Mouse (Mus musculus) forebrain, embryonic 13.5 days (tissue): ENCODE results near the gene Rnf216. TPM values are rescaled to one million over a fixed set of nuclear protein-coding genes. Genes with fewer than 3 reads are reported as not detected.
A peak's percentile ranks its signal among the peaks of the same experiment; 100 is the strongest.

Experiments
- ATAC-seq: fragments of 200-750 bp; cut with Nextera tagmentation; 2 replicates; pipeline ENCODE4 v1.8.0; 2017
- H3K27ac ChIP-seq: fragments of 300-500 bp; sonication (generic); 2 replicates; pipeline ENCODE4 v1.5.1; 2015; ENCODE audit warnings: inconsistent platforms, mild to moderate bottlenecking, moderate library complexity
- H3K27me3 ChIP-seq: fragments of 300-500 bp; sonication (generic); 2 replicates; pipeline ENCODE4 v1.6.1; 2015; ENCODE audit warnings: mild to moderate bottlenecking, inconsistent platforms
- H3K36me3 ChIP-seq: fragments of 300-500 bp; sonication (generic); 2 replicates; pipeline ENCODE4 v1.6.1; 2015; ENCODE audit warnings: mild to moderate bottlenecking, inconsistent platforms; ENCODE audit not compliant: poor library complexity, severe bottlenecking
- H3K4me1 ChIP-seq: fragments of 300-500 bp; sonication (generic); 2 replicates; pipeline ENCODE4 v1.6.1; 2015; ENCODE audit warnings: inconsistent platforms
- H3K4me2 ChIP-seq: fragments of 300-500 bp; sonication (generic); 2 replicates; pipeline ENCODE4 v1.6.1; 2015; ENCODE audit warnings: inconsistent platforms, mild to moderate bottlenecking, moderate library complexity
- H3K4me3 ChIP-seq: fragments of 300-500 bp; sonication (generic); 2 replicates; pipeline ENCODE4 v1.5.1; 2015; ENCODE audit warnings: mild to moderate bottlenecking, inconsistent platforms
- H3K9ac ChIP-seq: fragments of 300-500 bp; sonication (generic); 2 replicates; pipeline ENCODE4 v1.6.1; 2015; ENCODE audit warnings: mild to moderate bottlenecking, inconsistent platforms
- H3K9me3 ChIP-seq: fragments of 300-500 bp; sonication (generic); replicated peaks from 2 replicates; pipeline ENCODE4 v1.6.1; 2016; ENCODE audit warnings: inconsistent platforms
- WGBS: fragments of 180-500 bp; shearing (Covaris S2); methylation state at CpG from one replicate; pipeline ENCODE4 v1.1.7; 2015; 5-methylcytosine and 5-hydroxymethylcytosine counted together
- polyA plus RNA-seq: library from polyadenylated mRNA; unstranded; fragments of >200 nt; fragmentation: Nextera tagmentation; extraction: Ambion mirVana; gene quantifications from 2 replicates; pipeline ENCODE4 v1.2.1, GENCODE M21; 2015

Rnf216 gene
- polyA plus RNA-seq, 1 experiment from 2014 or later: 36.7 TPM

DNA sequence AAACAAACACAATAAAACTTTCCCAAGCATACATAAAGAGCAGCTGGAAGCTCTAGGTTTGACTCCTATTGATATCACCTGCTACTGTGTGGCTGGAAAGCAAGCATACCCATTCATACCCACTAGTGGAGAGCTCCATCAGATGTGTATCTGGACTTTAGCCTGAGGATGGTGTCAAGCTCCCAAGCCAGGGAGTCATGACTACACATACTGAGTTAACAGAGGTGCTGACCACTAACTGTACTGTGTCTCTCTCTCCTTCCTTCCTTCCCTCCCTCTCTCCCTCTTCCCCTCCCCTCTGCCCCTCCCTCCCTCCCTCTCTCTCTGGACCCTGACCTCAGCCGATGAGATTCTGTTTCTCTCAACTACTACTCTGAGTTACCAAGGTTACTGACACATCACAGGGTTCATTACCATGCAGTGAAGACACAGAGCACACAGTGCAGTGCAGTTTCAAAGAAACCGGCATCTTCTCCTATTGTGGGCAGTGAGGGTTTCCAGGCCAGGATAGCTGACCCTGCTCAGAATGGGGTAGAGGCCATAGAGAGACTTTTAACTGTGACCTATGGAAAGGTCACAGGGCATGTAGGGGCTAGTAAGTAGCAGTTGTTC is 51.9 kb downstream of the Rnf216 start:
- no peak for ATAC-seq
- Histone ChIP-seq H3K4me2 (no peak overlapping the region), H3K9ac (no peak overlapping the region), H3K4me1 (peaks cover 12% of the 10 kb centered on the region), H3K36me3 (peaks cover 63% of the 10 kb centered on the region), H3K27me3 (no peaks in the 10 kb centered on the region), H3K9me3 (no peaks in the 10 kb centered on the region), H3K4me3 (no peak overlapping the region), H3K27ac (peak overlapping the region; percentile 11)
- 29% methylated on average over 2 of the region's 2 CpGs for WGBS

GRCm38 (mm10) chr5:143059958-143060357 is 52.8 kb downstream of the Rnf216 start:
- 96% methylated on average over 1 of the region's 1 CpGs for WGBS
- H3K27me3 ChIP-seq: no peaks in the 10 kb centered on the region
- H3K4me1 ChIP-seq: peaks cover 12% of the 10 kb centered on the region
- H3K4me2 ChIP-seq: no peak overlapping the region
- H3K9me3 ChIP-seq: no peaks in the 10 kb centered on the region
- no peak overlapping the region for H3K4me3 ChIP-seq
- no peak overlapping the region for H3K27ac ChIP-seq
- ATAC-seq: no peak
- H3K36me3 ChIP-seq: peaks cover 56% of the 10 kb centered on the region
- no peak overlapping the region for H3K9ac ChIP-seq

DNA sequence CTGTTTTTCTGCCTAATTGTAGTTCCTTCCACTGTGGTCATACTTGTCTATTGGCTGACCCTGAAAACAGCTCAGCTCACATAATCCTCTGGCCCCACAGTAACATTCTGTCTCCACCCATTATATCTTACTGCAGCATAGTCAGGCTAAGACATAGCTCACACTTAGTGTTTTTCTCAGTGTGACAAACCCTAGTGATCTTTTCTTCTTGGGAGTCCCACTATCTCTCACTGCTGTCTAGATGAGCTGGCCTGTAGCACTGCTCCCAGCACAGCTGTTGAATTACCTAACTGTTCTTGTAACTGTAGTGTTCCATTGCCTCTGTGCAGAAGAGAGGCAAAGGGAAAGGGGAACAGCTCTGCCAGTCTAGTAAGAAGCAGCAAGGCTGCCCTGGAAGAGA is 53.6 kb downstream of the Rnf216 start:
- no peak overlapping the region for H3K4me2 ChIP-seq
- no peak for ATAC-seq
- H3K9me3 ChIP-seq: no peaks in the 10 kb centered on the region
- peaks cover 49% of the 10 kb centered on the region for H3K36me3 ChIP-seq
- H3K9ac ChIP-seq: no peak overlapping the region
- no peak overlapping the region for H3K4me3 ChIP-seq
- H3K4me1 ChIP-seq: peaks cover 12% of the 10 kb centered on the region
- H3K27ac ChIP-seq: no peak overlapping the region
- no peaks in the 10 kb centered on the region for H3K27me3 ChIP-seq

- peaks cover 16% of the 10 kb centered on the region for H3K4me1 ChIP-seq
- no peak overlapping the region for H3K4me2 ChIP-seq
- no peaks in the 10 kb centered on the region for H3K27me3 ChIP-seq
- peak overlapping the region; percentile 53; the same call in 1 of the 2 replicates for H3K27ac ChIP-seq
- no peaks in the 10 kb centered on the region for H3K9me3 ChIP-seq
- H3K36me3 ChIP-seq: peaks cover 44% of the 10 kb centered on the region
- no peak overlapping the region for H3K9ac ChIP-seq
- H3K4me3 ChIP-seq: no peak overlapping the region
- ATAC-seq: no peak
Observed at GRCm38 (mm10) chr5:143058675-143059074, 54.1 kb downstream of the Rnf216 start.

DNA sequence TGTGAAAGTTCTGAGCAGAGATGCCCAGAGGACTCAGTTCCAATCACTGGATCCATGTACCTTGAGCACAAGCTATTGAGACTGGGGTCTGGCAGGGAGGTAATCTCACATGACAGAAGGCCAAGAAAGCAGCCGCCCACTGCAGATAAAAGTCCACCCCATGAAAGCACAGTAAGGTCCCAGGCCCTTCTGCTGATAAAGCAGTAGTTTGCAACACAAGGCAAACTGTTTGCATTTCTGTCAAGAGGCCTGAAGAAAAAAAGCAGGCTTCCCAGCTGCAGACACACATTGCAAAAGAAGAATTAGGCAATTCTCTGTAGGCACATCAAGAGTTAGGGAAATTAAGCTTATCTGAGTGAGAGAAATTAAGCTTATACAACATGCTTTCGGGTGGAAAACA is 54.6 kb downstream of the Rnf216 start:
- Histone ChIP-seq H3K27me3 (no peaks in the 10 kb centered on the region), H3K4me2 (no peak overlapping the region), H3K36me3 (peaks cover 39% of the 10 kb centered on the region), H3K27ac (no peak overlapping the region; the same call in 1 of the 2 replicates), H3K4me1 (peaks cover 21% of the 10 kb centered on the region), H3K9me3 (no peaks in the 10 kb centered on the region), H3K9ac (no peak overlapping the region), H3K4me3 (no peak overlapping the region)
- no peak for ATAC-seq
- 71% methylated on average over 2 of the region's 2 CpGs for WGBS

DNA sequence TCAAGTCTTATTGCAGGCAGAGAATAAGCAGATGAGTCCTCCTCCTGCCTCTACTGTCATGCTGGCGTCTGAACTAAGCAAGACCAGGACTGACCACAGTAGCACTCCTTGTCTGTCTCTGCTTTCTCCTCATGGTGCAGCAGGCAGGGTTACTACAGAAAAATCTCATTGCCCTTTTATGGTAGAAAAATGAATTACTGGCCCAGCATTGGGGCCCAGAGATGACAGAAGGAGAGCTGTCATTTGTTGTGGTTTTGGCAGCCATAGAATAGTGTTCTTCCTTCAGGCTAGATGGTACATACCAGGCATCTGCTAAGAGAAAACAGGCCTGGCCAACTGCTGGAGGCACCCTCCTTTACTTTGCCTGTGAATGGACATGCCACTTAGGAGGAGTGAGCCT is 55.0 kb downstream of the Rnf216 start:
- no peaks in the 10 kb centered on the region for H3K27me3 ChIP-seq
- WGBS: 94% methylated on average over 1 of the region's 1 CpGs
- H3K36me3 ChIP-seq: peaks cover 38% of the 10 kb centered on the region
- H3K4me2 ChIP-seq: no peak overlapping the region
- no peak overlapping the region for H3K9ac ChIP-seq
- H3K27ac ChIP-seq: peak overlapping the region; percentile 19; the same call in 1 of the 2 replicates
- ATAC-seq: no peak
- H3K9me3 ChIP-seq: no peaks in the 10 kb centered on the region
- H3K4me3 ChIP-seq: no peak overlapping the region
- peaks cover 22% of the 10 kb centered on the region for H3K4me1 ChIP-seq

- WGBS: 79% methylated on average over 4 of the region's 4 CpGs
- ATAC-seq: no peak
- no peaks in the 10 kb centered on the region for H3K9me3 ChIP-seq
Observed at GRCm38 (mm10) chr5:143056191-143056880, 56.5 kb downstream of the Rnf216 start.

DNA sequence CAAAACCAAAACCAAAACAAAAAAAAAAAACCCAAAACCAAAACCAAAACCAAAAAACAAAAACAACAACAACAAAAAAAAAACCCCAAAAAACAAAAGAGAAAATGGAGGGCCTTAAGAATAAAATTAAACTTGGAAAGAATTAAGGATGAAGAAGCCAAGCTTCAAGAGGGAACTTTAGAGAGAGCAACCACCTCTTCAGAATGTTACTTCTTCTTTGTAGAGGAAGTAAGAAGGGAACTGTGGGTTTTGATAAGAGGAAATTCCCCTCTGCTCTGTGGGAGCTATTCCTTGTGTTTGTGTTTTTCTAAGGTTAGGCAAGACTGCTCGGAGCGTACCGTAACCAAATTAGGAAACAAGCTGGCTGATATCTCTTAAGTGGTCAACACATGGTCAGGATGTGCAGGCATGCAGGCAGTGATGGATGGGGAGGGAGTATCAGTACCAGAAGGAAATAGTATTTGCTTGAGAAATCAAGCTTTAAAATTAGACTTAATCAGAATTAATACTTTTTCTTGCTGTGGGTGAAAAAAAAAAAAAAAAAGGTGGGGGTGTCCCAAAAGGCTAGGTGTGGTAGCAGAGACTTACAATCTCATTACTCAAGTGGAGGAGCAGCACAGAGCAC is 57.2 kb downstream of the Rnf216 start:
- Histone ChIP-seq H3K27ac (no peak overlapping the region), H3K4me3 (no peak overlapping the region), H3K27me3 (no peaks in the 10 kb centered on the region), H3K9me3 (no peaks in the 10 kb centered on the region), H3K4me1 (peaks cover 21% of the 10 kb centered on the region), H3K4me2 (no peak overlapping the region), H3K36me3 (peaks cover 37% of the 10 kb centered on the region), H3K9ac (no peak overlapping the region)
- no peak for ATAC-seq
- 92% methylated on average over 3 of the region's 3 CpGs for WGBS

More at GRCm38 (mm10) chr5:143056191-143056880, 56.5 kb downstream of the Rnf216 start:
- Histone ChIP-seq H3K4me2 (no peak overlapping the region), H3K27me3 (no peaks in the 10 kb centered on the region), H3K9ac (no peak overlapping the region), H3K27ac (no peak overlapping the region), H3K4me3 (no peak overlapping the region), H3K36me3 (peaks cover 39% of the 10 kb centered on the region), H3K4me1 (peaks cover 21% of the 10 kb centered on the region)

DNA sequence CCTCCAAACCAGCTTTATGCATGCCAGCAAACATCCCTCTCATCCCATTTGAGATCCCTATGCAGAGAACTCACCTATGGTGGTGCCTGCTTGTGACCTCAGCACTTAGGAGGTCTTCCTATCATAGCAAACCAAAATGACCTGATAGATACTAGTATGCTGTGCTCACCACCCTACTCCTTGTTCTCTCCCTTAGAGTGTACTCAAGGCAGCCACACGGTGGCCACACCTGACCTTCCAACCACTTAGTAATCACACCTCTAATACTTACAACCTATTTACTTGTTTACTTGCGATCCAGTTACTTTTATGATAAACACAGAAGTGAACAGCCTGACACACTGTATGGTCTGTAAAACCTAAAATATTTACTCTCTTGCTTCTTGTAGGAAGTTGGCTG is 58.1 kb downstream of the Rnf216 start:
- H3K27ac ChIP-seq: no peak overlapping the region
- 79% methylated on average over 2 of the region's 2 CpGs for WGBS
- H3K4me3 ChIP-seq: no peak overlapping the region
- H3K9ac ChIP-seq: no peak overlapping the region
- H3K4me2 ChIP-seq: no peak overlapping the region
- H3K9me3 ChIP-seq: no peaks in the 10 kb centered on the region
- peaks cover 30% of the 10 kb centered on the region for H3K4me1 ChIP-seq
- ATAC-seq: no peak
- peaks cover 33% of the 10 kb centered on the region for H3K36me3 ChIP-seq
- H3K27me3 ChIP-seq: no peaks in the 10 kb centered on the region

GRCm38 (mm10) chr5:143053132-143053972 is 59.4 kb downstream of the Rnf216 start:
- 51% methylated on average over 5 of the region's 5 CpGs for WGBS
- H3K4me2 ChIP-seq: no peak overlapping the region

DNA sequence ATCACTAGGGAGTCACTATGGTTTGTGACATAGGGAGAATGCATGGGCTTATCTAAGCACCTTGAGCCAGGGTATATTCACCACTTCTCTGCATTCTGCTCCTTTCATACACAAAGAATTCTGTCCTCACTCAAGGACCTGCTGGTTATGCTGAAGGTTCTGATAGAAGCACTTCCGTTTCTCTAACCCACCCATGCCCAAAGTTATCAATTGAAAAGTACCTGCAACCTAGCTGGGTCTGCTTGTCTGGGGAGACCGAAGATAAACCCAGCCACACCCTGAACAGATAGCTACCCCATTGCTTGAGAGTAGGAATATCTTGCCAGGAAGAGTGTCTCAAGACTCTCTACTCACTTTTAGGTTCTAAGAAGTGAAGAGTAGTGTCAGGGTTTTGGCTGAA is 60.1 kb downstream of the Rnf216 start:
- Histone ChIP-seq H3K27me3 (no peaks in the 10 kb centered on the region), H3K4me2 (no peak overlapping the region)
- ATAC-seq: no peak

More at GRCm38 (mm10) chr5:143053132-143053972, 59.4 kb downstream of the Rnf216 start:
- H3K27me3 ChIP-seq: no peaks in the 10 kb centered on the region
- no peaks in the 10 kb centered on the region for H3K9me3 ChIP-seq
- ATAC-seq: no peak
- peak overlapping the region; percentile 62 for H3K27ac ChIP-seq
- peaks cover 40% of the 10 kb centered on the region for H3K4me1 ChIP-seq
- peak overlapping the region; percentile 39; the same call in 1 of the 2 replicates for H3K9ac ChIP-seq
- no peak overlapping the region for H3K4me3 ChIP-seq
- peaks cover 30% of the 10 kb centered on the region for H3K36me3 ChIP-seq

DNA sequence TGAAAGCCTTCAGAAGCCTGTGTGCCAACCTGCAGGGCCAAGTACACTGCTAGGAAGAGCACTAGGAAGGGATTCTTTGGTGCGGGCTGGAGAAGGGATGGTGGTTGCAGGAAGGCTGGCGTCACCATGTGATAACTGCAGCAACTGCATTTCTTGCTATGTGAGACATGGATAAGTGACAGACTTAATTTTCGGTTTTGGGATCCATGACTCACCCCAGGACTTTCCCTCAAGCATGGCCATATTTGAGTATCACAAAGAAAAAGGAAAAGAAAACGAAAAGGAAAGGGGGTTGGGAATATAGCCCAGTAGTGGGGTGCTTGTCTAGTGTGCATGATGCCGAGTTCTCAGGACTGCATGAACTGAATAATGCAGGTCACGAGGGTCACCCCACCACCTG is 60.9 kb downstream of the Rnf216 start:
- 88% methylated on average over 6 of the region's 6 CpGs for WGBS
- no peak overlapping the region for H3K9ac ChIP-seq
- H3K9me3 ChIP-seq: no peaks in the 10 kb centered on the region
- H3K36me3 ChIP-seq: peaks cover 21% of the 10 kb centered on the region
- H3K4me3 ChIP-seq: no peak overlapping the region
- H3K4me1 ChIP-seq: peaks cover 44% of the 10 kb centered on the region
- H3K4me2 ChIP-seq: no peak overlapping the region
- H3K27me3 ChIP-seq: no peaks in the 10 kb centered on the region
- H3K27ac ChIP-seq: no peak overlapping the region
- ATAC-seq: no peak

More for the DNA sequence above, 60.1 kb downstream of the Rnf216 start:
- Histone ChIP-seq H3K4me3 (no peak overlapping the region), H3K4me1 (peaks cover 44% of the 10 kb centered on the region), H3K36me3 (peaks cover 23% of the 10 kb centered on the region), H3K9me3 (no peaks in the 10 kb centered on the region), H3K27ac (no peak overlapping the region), H3K9ac (no peak overlapping the region)
- WGBS: 81% methylated on average over 2 of the region's 2 CpGs
